Mouse (Mus musculus) adrenal gland, adult 18-20 months (tissue): ENCODE results near the gene Hoxd13. TPM values are rescaled to one million over a fixed set of nuclear protein-coding genes. Genes with fewer than 3 reads are reported as not detected.

Source experiments
- microRNA-seq, 2 experiments: library from miRNA; unstranded; fragments of <30 nt; microRNA quantifications; one replicate each; pipeline ENCODE4 v1.2.0; 2021; ENCODE audit warnings: borderline number of aligned reads in 2 of 2
- total RNA-seq, 2 experiments: library from RNA; stranded (reverse); gene quantifications; 1 replicate in 1 of 2; 2 replicates in 1 of 2; pipeline ENCODE4 v1.2.3; 2021

The Hoxd13 gene
- total RNA-seq, 2 experiments from 2014 or later: not detected

Small RNAs within 50 kb of the gene (microRNA-seq; reads per million reads assigned to microRNA genes)
- 0 reads per million in 2 experiments for gene Gm44463

Other genes starting within 250 kb of the Hoxd13 start
- gene Lnpk, start 88.9 kb upstream of the Hoxd13 start, total RNA-seq: 10 to 100 TPM; 13.2 to 14.3 TPM
- gene Evx2, start 8.8 kb upstream of the Hoxd13 start, total RNA-seq: not detected
- not detected for gene Hoxd12, start 6.7 kb downstream of the Hoxd13 start, total RNA-seq
- not detected for gene Hoxd11, start 11.2 kb downstream of the Hoxd13 start, total RNA-seq
- not detected for gene Hoxd10, start 23.6 kb downstream of the Hoxd13 start, total RNA-seq
- 1 to 10 TPM; 3.5 to 4.3 TPM for gene Hoxd9, start 29.4 kb downstream of the Hoxd13 start, total RNA-seq
- 10 to 100 TPM; 24.6 to 36.4 TPM for gene Hoxd8, start 36.3 kb downstream of the Hoxd13 start, total RNA-seq
- gene Hoxd3, start 43.6 kb downstream of the Hoxd13 start, total RNA-seq: under 1 TPM; 0.89 to 0.90 TPM
- gene Hoxd4, start 43.6 kb downstream of the Hoxd13 start, total RNA-seq: 10 to 100 TPM; 14.9 to 19.6 TPM
- gene Gm28230, start 58.4 kb downstream of the Hoxd13 start, total RNA-seq: 1 to 10 TPM; 1.6 to 2.8 TPM
- gene Hoxd1, start 94.7 kb downstream of the Hoxd13 start, total RNA-seq: not detected
- 10 to 100 TPM; 65.5 to 68.3 TPM for gene Mtx2, start 157.5 kb downstream of the Hoxd13 start, total RNA-seq